Mouse (Mus musculus): ENCODE measurements around the gene Dffa.
"Not testable (repeated sequence)": the region's sequence is repeated elsewhere in the genome, so short reads cannot be mapped to it uniquely, and the experiment has no call there.

GRCm38 (mm10) chr4:149100449-149100848 lies 3.5 kb upstream of the Dffa start:
- not testable (repeated sequence) for TF ChIP-seq CTCF, EP300 (IDR thresholded peaks at IDR 0.05; ENCODE audit: low read depth)

All from liver, embryonic 14.5 days (tissue).